Mouse (Mus musculus) cerebellum, postnatal 25 days (tissue): Measurements from ENCODE around the gene B3galt1.

Source experiments
- DNase-seq, 2 experiments: peaks; one replicate each; pipeline ENCODE4 v3.0.0; 2021; ENCODE audit warnings: mixed read lengths in 2 of 2

B3galt1 gene

GRCm38 (mm10) chr2:67565480-67566331, at the start of gene B3galt1:
TSS of gene B3galt1 (plus strand) at chr2:67565871.
- DNase-seq = peak; percentile 95 to 96

GRCm38 (mm10) chr2:67516405-67516804, 49.3 kb upstream of the B3galt1 start:
- DNase-seq = no peak

- no peak for DNase-seq
Observed at GRCm38 (mm10) chr2:67535347-67535746, 30.3 kb upstream of the B3galt1 start.

DNA sequence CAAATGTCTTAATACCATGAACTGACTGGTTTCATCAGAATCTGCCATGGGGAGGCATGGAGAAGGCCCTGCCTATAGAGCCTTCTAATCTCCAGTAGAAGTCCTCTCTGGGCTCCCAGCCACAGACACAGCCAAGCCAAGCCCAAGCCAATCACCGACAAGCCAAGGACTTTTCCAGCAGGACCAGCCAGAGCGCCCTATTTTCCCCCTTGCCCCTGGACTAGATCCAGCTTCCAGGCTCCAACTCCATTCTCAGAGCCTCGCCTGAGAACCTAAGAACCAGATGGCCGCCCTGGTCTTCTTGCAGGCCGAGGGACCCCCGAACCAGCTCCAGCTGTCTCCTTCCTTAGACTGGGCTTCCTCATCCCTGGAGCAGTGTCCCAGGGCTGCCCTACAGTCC, 26.2 kb upstream of the B3galt1 start:
- peak in 1 of 2 experiments; percentile 9 for DNase-seq

- no peak for DNase-seq
Observed at GRCm38 (mm10) chr2:67541957-67542696, 23.5 kb upstream of the B3galt1 start.

DNA sequence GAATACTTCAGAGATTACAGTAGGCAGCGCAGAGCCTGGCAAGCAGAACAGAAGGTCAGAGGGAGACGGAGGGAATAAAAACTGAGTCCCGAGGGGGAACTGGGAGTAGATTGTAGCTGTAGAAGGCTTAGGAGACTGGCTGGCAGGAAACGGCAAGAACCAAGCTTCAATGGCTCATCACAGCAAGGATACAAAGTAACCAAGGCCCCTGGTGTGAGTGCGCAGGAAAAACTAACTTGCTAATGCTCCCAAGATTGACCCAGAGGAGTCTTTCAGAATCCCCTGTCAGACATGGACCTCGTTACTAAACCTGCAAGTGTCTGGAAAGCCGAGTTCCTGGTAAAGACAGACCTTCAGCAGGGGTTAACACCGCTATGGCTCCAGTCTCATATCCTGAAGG, 21.2 kb upstream of the B3galt1 start:
- no peak for DNase-seq

GRCm38 (mm10) chr2:67564851-67565479, 706 bp upstream of the B3galt1 start:
- peak; percentile 81 to 84 for DNase-seq

DNA sequence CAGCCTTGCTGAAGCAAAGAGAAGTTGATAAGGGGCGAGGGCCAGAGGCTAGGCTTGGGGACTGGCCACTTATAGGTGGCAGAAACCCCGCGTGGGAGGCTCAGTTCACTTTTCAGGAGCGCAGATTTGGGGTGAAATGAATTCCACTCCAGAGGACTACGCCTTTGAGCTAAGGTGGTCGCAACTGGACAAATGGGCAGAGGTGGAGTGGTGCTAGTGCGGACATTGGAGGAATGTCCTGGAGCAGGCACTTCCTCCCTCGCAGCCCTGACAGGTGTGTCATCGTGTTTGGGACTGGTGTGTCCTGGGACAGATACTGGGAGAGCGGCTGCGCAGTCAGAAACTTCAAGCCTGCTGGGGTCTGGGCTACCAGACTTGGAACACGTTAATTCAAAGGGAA, 895 bp downstream of the B3galt1 start:
- peak in 1 of 2 experiments; percentile 32 for DNase-seq

DNA sequence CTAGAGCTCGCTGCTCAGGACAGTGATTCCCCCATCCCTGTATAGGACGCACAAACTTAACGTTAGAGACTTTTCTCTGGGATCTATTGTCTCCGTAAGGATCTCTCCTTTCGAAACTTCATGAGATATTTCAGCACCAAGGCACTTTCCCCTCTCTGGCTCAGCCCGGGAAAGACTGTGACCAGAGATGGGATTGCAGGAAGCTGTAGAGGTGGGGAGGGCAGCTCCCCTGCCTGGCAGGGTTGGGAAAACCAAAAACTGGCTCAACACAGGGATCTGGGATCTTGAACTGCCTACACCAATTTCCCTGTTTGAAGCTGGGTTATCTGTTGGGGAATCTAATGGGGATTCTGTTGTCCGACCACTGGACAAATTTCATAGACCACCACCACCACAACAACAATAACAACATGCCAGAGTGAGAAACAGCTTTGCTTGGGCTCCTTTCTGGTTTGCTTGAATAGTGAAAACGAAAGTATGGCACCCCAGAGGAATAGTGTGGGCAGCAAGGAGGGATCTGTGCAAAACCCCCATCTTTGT, 1.5 kb downstream of the B3galt1 start:
- DNase-seq = peak; percentile 35 to 39

DNA sequence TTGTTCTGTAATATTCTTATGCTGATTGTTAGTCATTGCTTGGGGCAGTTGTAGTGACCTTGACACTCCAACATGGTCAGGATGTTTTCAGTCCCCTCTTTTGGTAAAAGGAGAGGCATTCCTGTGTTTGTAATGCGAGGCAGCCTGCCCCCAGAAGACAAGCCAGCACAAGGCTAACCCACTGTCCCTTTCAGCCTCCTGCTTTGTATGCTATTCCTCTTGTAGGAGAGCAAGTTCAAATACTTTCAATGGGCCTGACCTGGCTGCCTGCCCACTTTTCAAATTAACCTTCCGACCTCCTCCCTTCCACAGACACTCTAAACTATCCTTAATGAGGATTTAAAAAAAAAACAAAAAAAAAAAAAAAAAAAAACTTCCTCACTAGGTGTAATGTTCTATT, 11.0 kb downstream of the B3galt1 start:
- DNase-seq = peak in 1 of 2 experiments; percentile 25

- no peak for DNase-seq
Observed at GRCm38 (mm10) chr2:67583091-67583490, 17.4 kb downstream of the B3galt1 start.

- no peak for DNase-seq
Observed at GRCm38 (mm10) chr2:67590408-67590807, 24.7 kb downstream of the B3galt1 start.

DNA sequence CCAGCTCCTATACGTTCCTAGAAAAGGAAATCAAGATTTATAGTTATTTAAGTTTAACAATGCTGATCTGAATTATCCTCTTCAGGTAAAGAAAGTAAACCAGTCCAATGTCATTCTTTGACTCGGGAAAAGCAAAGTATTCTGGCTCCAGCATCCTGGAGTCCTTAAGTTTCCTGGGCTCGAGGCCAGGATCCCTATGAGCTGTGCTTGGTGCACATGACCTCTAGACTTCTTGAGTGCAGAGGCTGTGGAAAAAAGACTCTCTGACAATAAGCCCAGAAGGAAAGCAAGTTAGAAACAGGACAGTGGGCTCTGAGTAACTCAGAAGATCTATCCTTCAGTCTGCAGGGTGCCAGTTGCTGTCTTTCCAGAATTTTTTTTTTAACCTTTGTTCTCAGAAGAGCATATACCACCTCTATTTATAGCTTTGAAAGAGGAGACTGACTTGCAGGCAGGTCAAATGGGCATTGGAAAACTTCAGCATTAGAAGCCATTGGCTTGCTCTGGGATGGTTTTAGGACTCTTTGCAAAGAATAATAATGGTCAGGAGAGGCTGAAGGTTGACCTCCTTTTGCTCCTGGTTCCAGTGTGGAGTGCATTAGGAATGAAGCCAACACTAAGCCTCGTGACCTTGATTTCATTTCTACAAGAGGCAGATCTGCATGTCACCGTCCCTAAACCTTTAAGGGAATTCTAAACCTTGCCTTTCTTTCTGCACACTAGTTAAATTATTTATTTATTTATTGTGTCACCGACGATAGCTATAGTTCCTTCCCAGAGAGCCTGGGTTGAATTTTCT, 26.4 kb downstream of the B3galt1 start:
- DNase-seq = peak in 1 of 2 experiments; percentile 15

- DNase-seq = no peak
Observed at GRCm38 (mm10) chr2:67622902-67623301, 57.2 kb downstream of the B3galt1 start.

GRCm38 (mm10) chr2:67627667-67628066, 62.0 kb downstream of the B3galt1 start:
- no peak for DNase-seq

DNA sequence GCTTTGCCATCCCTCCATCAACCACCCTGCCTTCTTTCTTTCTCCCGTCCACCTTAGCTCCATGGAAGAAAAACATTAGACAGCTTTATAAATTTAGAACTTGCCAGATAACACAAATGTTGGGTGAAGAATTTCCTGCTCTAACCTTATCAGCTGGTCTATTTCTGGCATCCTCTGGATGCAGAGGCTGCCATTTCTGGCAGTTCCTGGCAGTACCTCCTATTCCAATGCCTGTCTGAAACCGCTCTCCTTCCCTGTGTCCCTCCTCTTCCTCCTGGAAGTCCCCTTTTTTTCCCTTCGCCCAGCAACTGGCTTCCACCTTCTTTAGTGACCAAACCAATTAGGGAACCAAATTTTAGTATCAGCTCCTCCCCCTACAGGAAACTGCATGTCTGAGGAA, 62.6 kb downstream of the B3galt1 start:
- DNase-seq = no peak

- DNase-seq = no peak
Observed at GRCm38 (mm10) chr2:67654847-67655246, 89.2 kb downstream of the B3galt1 start.

DNA sequence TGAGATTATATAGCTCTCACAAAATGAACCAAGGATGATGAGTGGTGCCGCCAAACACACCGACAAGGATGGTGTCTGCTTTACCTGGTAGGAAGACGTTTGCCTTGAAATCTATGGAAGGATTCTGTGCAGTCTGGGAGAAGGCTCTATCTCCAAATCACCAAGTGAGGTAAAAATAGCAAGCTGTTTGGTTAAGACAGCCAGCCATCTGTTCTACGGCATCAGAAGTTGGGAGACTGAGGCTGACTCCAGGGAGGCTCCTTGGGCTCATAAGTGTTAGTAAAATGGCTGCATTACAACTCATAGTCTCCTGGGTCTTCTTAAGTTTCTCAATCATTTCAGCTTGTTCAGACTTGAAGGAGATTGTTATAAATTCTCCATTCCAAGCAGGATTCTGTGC, 91.7 kb downstream of the B3galt1 start:
- DNase-seq = peak; percentile 8 to 16

GRCm38 (mm10) chr2:67658091-67658490, 92.4 kb downstream of the B3galt1 start:
- DNase-seq = no peak

- DNase-seq = no peak
Observed at GRCm38 (mm10) chr2:67671721-67672120, 106.0 kb downstream of the B3galt1 start.

- no peak for DNase-seq
Observed at GRCm38 (mm10) chr2:67677697-67678096, 112.0 kb downstream of the B3galt1 start.

DNA sequence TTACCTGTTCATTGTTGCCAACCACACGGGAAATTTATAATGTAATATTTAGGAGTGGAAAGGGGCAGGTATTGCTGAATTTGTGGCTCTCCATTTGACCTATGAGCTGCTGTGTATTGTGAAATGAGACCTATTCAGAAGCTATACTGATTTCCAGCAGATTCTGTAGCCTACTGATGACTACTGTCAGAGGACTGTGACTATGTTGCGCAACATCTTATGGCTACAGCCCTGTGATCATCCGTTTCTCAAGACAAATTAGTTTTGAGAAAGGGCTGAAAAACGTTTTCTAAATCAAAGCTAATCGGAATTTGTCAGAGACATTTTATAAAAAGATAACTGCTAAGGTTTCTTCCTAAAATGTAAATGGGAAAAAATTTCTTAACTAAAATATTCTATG, 158.6 kb downstream of the B3galt1 start:
- DNase-seq = no peak
